Mouse (Mus musculus): ENCODE measurements around the gene Gm21773. TPM values are rescaled to one million over a fixed set of nuclear protein-coding genes. Genes with fewer than 3 reads are reported as not detected.
"Not testable (repeated sequence)": the region's sequence is repeated elsewhere in the genome, so short reads cannot be mapped to it uniquely, and the experiment has no call there.

Gene Gm21773
- not detected in 2 replicates for polyA plus RNA-seq (2015; fragmentation: Nextera tagmentation; extraction: Ambion mirVana)

GRCm38 (mm10) chrY:25309260-25309659 is at the start of gene Gm21773:
Gene Gm21773 (minus strand): TSS chrY:25309360.
- no CpG with 5 or more reads among the region's 2 CpGs for WGBS
- H3K27me3 ChIP-seq; H3K27ac ChIP-seq; ATAC-seq (ENCODE audit: borderline replicate concordance, extremely low read depth, low FRiP score, low TSS enrichment); H3K4me1 ChIP-seq; H3K9me3 ChIP-seq; H3K36me3 ChIP-seq; H3K4me2 ChIP-seq; H3K4me3 ChIP-seq; H3K9ac ChIP-seq: not testable (repeated sequence)
